Mouse (Mus musculus) kidney, postnatal 0 days (tissue): ENCODE measurements around the gene Trpv1. TPM values are rescaled to one million over a fixed set of nuclear protein-coding genes. Genes with fewer than 3 reads are reported as not detected.
A peak's percentile ranks its signal among the peaks of the same experiment; 100 is the strongest.

Experiments
- ATAC-seq: fragments of 200-750 bp; cut with Nextera tagmentation; replicated peaks from 2 replicates; pipeline ENCODE4 v1.8.0; 2017; ENCODE audit warnings: low read depth, moderate number of reproducible peaks, moderate TSS enrichment, moderate library complexity; ENCODE audit not compliant: low FRiP score
- DNase-seq: peaks from one replicate; pipeline ENCODE4 v3.0.0-alpha.2; 2016; ENCODE audit warnings: low spot score
- H3K27ac ChIP-seq: fragments of 300-500 bp; sonication (generic); 2 replicates; pipeline ENCODE4 v1.5.1; 2014; ENCODE audit warnings: mild to moderate bottlenecking
- H3K27me3 ChIP-seq: fragments of 300-500 bp; sonication (generic); 2 replicates; pipeline ENCODE4 v1.6.1; 2014; ENCODE audit warnings: low read length, mixed read lengths; ENCODE audit not compliant: insufficient read depth
- H3K36me3 ChIP-seq: fragments of 300-500 bp; sonication (generic); 2 replicates; pipeline ENCODE4 v1.6.1; 2014; ENCODE audit warnings: low read length, mixed read lengths; ENCODE audit not compliant: insufficient read depth
- H3K4me1 ChIP-seq: fragments of 300-500 bp; sonication (generic); replicated peaks from 2 replicates; pipeline ENCODE4 v1.6.1; 2014; ENCODE audit warnings: antibody characterized with exemption, low read length, mixed read lengths; ENCODE audit not compliant: insufficient read depth
- H3K4me2 ChIP-seq: fragments of 300-500 bp; sonication (generic); 2 replicates; pipeline ENCODE4 v1.6.1; 2014; ENCODE audit warnings: mild to moderate bottlenecking, low read length, moderate library complexity, mixed read lengths
- H3K4me3 ChIP-seq: fragments of 300-500 bp; sonication (generic); replicated peaks from 2 replicates; pipeline ENCODE4 v1.5.1; 2014; ENCODE audit warnings: low read depth, low read length
- H3K9ac ChIP-seq: fragments of 300-500 bp; sonication (generic); 2 replicates; pipeline ENCODE4 v1.6.1; 2014; ENCODE audit warnings: low read depth, low read length
- H3K9me3 ChIP-seq: fragments of 300-500 bp; sonication (generic); replicated peaks from 2 replicates; pipeline ENCODE4 v1.6.1; 2016; ENCODE audit warnings: low read length, inconsistent platforms, mixed read lengths
- CTCF ChIP-seq: IDR thresholded peaks from 2 replicates; pipeline ENCODE4 v1.5.1; 2016; ENCODE audit warnings: antibody characterized with exemption, low read depth, mild to moderate bottlenecking, moderate library complexity
- WGBS: fragments of 180-500 bp; shearing (Covaris S2); extraction: QIAGEN DNeasy Blood & Tissue Kit; methylation state at CpG from one replicate; pipeline ENCODE4 v1.1.7; 2014; 5-methylcytosine and 5-hydroxymethylcytosine counted together
- polyA plus RNA-seq: library from polyadenylated mRNA; unstranded; fragments of >200 nt; fragmentation: Nextera tagmentation; extraction: Ambion mirVana; gene quantifications from 2 replicates; pipeline ENCODE4 v1.2.1, GENCODE M21; 2015

Gene Trpv1
- polyA plus RNA-seq, result not detected in 2 replicates

- Histone ChIP-seq H3K36me3 (no peaks in the 10 kb centered on the region), H3K27ac (no peak within 1 kb of the TSS), H3K27me3 (no peaks in the 10 kb centered on the region), H3K9ac (no peak within 1 kb of the TSS), H3K9me3 (no peaks in the 10 kb centered on the region), H3K4me3 (no peak within 1 kb of the TSS), H3K4me2 (no peak within 1 kb of the TSS), H3K4me1 (no peaks in the 10 kb centered on the region)
- no peak for ATAC-seq
- WGBS, result 87% methylated on average over 5 of the region's 5 CpGs
- DNase-seq, result no peak
- no peak for TF ChIP-seq CTCF
Observed at GRCm38 (mm10) chr11:73233992-73234391, at the start of gene Trpv1. Gene Trpv1, plus strand, starts transcription at chr11:73234292.

- Histone ChIP-seq H3K4me3 (no peak overlapping the region), H3K27ac (no peak overlapping the region), H3K36me3 (peaks cover 21% of the 10 kb centered on the region), H3K9me3 (no peaks in the 10 kb centered on the region), H3K9ac (no peak overlapping the region), H3K27me3 (no peaks in the 10 kb centered on the region), H3K4me1 (no peaks in the 10 kb centered on the region), H3K4me2 (no peak overlapping the region)
- TF ChIP-seq CTCF, result no peak
- WGBS, result 91% methylated on average over 10 of the region's 10 CpGs
- no peak for ATAC-seq
- no peak for DNase-seq
Observed at GRCm38 (mm10) chr11:73185872-73186615, 48.0 kb upstream of the Trpv1 start.

GRCm38 (mm10) chr11:73187231-73187630 is 46.9 kb upstream of the Trpv1 start:
- no peak overlapping the region for H3K4me2 ChIP-seq
- ATAC-seq (0 out of 2 replicates have a peak, but pooled peaks have one; percentile 44), DNase-seq (no peak)
- H3K27me3 ChIP-seq, result no peaks in the 10 kb centered on the region
- no peaks in the 10 kb centered on the region for H3K4me1 ChIP-seq
- no peak overlapping the region for H3K9ac ChIP-seq
- 88% methylated on average over 6 of the region's 6 CpGs for WGBS
- TF ChIP-seq CTCF, result no peak
- peaks cover 26% of the 10 kb centered on the region for H3K36me3 ChIP-seq
- H3K9me3 ChIP-seq, result no peaks in the 10 kb centered on the region
- no peak overlapping the region for H3K27ac ChIP-seq
- H3K4me3 ChIP-seq, result no peak overlapping the region

- no peaks in the 10 kb centered on the region for H3K4me1 ChIP-seq
- H3K27ac ChIP-seq, result no peak overlapping the region
- peaks cover 20% of the 10 kb centered on the region; the same call in 1 of the 2 replicates for H3K36me3 ChIP-seq
- H3K9me3 ChIP-seq, result no peaks in the 10 kb centered on the region
- no peaks in the 10 kb centered on the region for H3K27me3 ChIP-seq
- 72% methylated on average over 6 of the region's 6 CpGs for WGBS
- no peak for ATAC-seq
- no peak for DNase-seq
- H3K9ac ChIP-seq, result no peak overlapping the region
- no peak for TF ChIP-seq CTCF
- no peak overlapping the region for H3K4me3 ChIP-seq
- no peak overlapping the region for H3K4me2 ChIP-seq
Observed at GRCm38 (mm10) chr11:73193047-73193446, 41.0 kb upstream of the Trpv1 start.

GRCm38 (mm10) chr11:73194444-73194843 is 39.6 kb upstream of the Trpv1 start:
- Histone ChIP-seq H3K27me3 (no peaks in the 10 kb centered on the region), H3K9me3 (no peaks in the 10 kb centered on the region), H3K4me3 (no peak overlapping the region), H3K4me2 (no peak overlapping the region), H3K9ac (no peak overlapping the region), H3K27ac (no peak overlapping the region), H3K4me1 (no peaks in the 10 kb centered on the region), H3K36me3 (peaks cover 20% of the 10 kb centered on the region; the same call in 1 of the 2 replicates)
- DNase-seq (no peak), ATAC-seq (no peak)
- no peak for TF ChIP-seq CTCF
- 75% methylated on average over 2 of the region's 2 CpGs for WGBS

- peak overlapping the region; percentile 69 for H3K4me2 ChIP-seq
Observed at GRCm38 (mm10) chr11:73198190-73198589, 35.9 kb upstream of the Trpv1 start.

More at GRCm38 (mm10) chr11:73198190-73198589, 35.9 kb upstream of the Trpv1 start:
- no peaks in the 10 kb centered on the region for H3K9me3 ChIP-seq
- no peak overlapping the region for H3K27ac ChIP-seq
- peak overlapping the region; percentile 59 for H3K4me3 ChIP-seq
- no peaks in the 10 kb centered on the region for H3K4me1 ChIP-seq
- no peak for ATAC-seq
- no peaks in the 10 kb centered on the region for H3K27me3 ChIP-seq
- DNase-seq, result no peak
- 0 out of 2 replicates have a peak, but pooled peaks cover 9% of the 10 kb centered on the region for H3K36me3 ChIP-seq
- TF ChIP-seq CTCF, result no peak
- H3K9ac ChIP-seq, result peak overlapping the region; percentile 66
- 3% methylated on average over 1 of the region's 1 CpGs for WGBS
